Mouse (Mus musculus) adrenal gland, postnatal 10 days (tissue): ENCODE measurements around the gene Ms4a18. TPM values are rescaled to one million over a fixed set of nuclear protein-coding genes. Genes with fewer than 3 reads are reported as not detected.
"Not testable (repeated sequence)": the region's sequence is repeated elsewhere in the genome, so short reads cannot be mapped to it uniquely, and the experiment has no call there.

Source experiments
- DNase-seq: peaks from one replicate; pipeline ENCODE4 v3.0.0; 2021; ENCODE audit warnings: mixed read lengths
- long read RNA-seq, 2 experiments: library from polyadenylated mRNA; stranded (forward); transcript quantifications; one replicate each; pipeline ENCODE4 v2.0.0; 2021
- total RNA-seq, 2 experiments: library from RNA; stranded (reverse); gene quantifications; 2 replicates each; pipeline ENCODE4 v1.2.3; 2021

Ms4a18 gene
- not detected for total RNA-seq
- long read RNA-seq, experiment 1: 0 reads
- long read RNA-seq, experiment 2: 0 reads

- DNase-seq: no peak
Observed at GRCm38 (mm10) chr19:11017891-11018290, at the start of gene Ms4a18. Gene Ms4a18, minus strand, starts transcription at chr19:11018031.

DNA sequence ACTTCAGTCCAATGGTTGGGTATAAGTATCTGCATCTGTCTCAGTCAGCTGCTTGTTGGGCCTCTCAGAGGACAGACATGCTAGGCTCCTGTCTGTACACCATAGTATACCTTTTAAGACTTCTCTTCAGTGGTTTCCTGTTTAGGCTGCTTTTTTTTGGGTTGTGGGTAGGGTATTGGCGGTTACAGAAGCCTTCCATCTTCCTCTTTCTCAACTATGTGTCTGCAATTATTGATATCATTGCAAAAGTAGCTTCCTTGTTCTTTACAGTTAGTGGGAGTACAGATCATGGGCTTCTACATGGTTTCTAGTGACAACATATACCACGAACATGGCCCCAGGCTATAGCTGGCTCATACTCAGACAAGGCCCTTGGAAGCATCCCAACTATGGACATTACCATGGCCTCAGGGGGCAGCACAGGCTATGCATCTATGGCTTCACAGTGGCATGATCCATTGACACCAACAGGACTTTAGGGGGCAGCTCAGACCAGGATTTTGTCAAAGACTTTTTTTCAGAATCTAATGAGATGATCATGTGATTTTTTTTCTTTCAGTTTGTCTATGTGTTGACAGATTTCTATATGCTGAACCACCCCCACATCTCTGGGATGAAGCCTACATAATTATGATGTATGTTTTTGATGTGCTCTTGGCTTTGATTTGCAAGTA lies 47.5 kb upstream of the Ms4a18 start:
- no peak for DNase-seq

- DNase-seq: no peak
Observed at GRCm38 (mm10) chr19:11060900-11061299, 43.1 kb upstream of the Ms4a18 start.

- DNase-seq: no peak
Observed at GRCm38 (mm10) chr19:11059967-11060366, 42.1 kb upstream of the Ms4a18 start.

GRCm38 (mm10) chr19:11055700-11056099 lies 37.9 kb upstream of the Ms4a18 start:
- not testable (repeated sequence) for DNase-seq

- no peak for DNase-seq
Observed at GRCm38 (mm10) chr19:11053277-11053676, 35.4 kb upstream of the Ms4a18 start.

DNA sequence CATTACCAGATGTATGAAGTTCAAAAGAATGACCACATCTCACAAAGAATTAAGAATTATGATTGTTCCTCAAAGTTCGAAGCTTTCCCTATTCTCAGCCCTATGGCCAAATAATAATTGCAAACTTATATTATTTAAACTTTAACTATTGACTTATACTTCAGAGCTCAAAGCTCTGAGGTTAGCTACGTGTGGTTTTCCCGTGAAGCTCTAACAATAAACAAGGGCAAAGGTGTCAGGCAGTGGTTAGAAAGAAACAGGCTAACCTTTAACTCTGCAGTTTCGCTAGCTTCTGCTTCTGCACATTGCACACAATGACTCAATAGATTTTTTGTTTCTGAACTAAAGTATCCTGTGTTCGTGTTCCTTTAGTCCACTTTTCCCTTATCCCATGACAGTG lies 35.0 kb upstream of the Ms4a18 start:
- DNase-seq: no peak

DNA sequence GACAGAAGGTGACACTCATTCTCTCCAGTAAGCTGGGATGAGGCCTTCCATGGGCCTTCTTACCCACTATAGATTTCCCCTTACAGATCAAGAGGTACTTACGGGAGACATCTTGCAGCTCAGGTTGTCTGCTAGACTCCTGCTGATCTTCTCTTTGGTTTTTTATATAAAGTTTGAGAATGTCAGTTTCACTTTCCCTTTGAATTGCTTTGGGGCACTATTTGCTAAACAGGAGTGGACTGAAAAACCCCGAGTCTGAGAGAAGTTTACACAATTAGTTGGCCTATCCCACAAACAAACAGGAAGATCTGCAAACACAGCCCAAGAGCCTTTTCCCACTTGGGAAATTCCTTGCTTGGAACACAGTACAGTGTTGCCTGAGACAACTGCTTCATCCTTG lies 32.5 kb upstream of the Ms4a18 start:
- DNase-seq: no peak

DNA sequence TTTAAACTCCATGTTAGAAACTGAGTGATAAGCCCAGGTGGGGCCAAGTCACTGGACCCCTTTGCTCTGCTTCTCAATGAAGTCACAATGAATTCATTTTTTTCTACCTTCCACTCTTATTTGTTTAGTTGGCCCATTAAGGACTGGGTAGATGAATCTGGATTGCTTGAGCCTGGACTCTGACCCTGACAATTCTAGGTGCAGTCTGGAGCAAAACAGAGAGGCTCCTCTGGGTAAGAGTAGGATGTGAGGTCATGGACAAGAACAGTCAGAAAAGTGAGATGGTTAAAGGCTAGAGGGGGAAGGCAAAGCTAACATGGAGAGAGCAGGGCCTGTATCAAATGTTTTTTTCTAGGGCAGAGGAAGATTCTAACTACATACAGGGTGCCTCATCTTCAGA lies 31.6 kb upstream of the Ms4a18 start:
- no peak for DNase-seq

DNA sequence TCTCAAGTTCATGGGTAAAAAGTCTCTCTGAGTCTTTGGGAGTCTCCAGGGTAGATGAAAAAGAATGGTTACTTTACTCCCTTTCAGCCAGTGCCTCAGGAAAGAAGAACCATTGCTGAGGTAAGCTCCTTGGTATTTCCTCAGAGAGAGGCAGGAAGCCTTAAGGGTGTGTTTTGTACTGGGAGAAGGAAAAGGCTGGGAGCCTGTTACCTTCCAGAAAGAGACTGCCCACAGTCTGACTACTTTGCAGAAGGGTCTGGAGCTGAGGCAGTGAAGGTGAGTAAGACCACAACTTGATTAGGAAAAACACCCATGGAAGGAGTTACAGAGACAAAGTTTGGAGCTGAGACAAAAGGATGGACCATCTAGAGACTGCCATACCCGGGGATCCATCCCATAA lies 30.7 kb upstream of the Ms4a18 start:
- no peak for DNase-seq

GRCm38 (mm10) chr19:11048009-11048408 lies 30.2 kb upstream of the Ms4a18 start:
- DNase-seq: no peak

GRCm38 (mm10) chr19:11044996-11045711 lies 27.3 kb upstream of the Ms4a18 start:
- peak; percentile 73 for DNase-seq

DNA sequence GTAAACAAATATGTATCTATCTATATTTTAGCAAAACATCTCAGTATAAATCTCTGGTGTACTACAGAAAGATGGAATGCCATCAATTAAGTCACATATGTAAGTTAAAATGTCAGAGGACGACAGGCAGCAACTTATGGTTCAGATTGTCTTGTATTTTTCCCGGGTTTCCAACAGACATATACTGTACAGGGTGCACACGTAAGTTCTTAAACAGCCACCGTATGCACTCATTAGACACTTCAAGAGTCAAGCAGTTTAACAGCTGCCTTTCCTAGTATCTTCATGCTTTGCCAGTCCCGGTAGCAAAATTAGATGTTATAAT lies 26.8 kb upstream of the Ms4a18 start:
- DNase-seq: no peak

GRCm38 (mm10) chr19:11037570-11037969 lies 19.7 kb upstream of the Ms4a18 start:
- DNase-seq: no peak

DNA sequence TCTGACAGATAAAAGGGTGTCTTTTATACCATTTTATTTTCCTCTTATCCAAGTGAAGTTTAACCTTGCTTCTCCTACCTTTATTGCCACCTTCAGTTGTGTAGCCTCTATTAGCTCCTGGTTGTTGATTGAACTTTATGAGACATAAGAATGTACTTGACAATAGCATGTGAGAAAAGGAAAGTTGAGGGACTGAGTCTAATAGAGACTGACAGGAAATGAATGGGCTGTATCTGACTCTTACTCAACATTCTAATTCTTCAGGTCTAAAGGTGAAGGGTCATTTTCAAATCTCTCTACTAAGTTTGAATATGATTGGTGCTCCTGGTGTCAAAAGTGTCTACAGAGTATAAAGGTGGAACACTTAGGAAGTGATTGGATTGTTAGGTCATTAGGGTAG lies 4.6 kb upstream of the Ms4a18 start:
- no peak for DNase-seq

DNA sequence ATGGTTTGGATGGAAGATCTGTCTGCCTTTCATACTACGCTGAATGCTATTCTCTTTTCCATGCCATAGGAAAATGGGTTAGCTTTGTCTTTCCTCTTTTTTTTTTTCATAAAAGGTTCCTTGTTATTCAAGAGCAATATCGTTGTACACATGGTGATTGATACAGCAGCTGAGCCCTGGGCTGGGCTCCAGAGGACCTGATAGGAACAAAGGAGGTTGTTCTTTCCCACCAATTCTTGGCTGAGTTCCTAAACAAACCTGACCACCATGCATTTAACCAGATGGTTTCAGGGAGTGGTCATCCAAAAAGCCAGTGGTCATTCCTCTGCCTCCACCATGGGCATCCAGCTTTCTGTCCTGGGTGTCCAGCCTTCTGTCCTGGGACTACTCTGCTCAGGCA lies 580 bp downstream of the Ms4a18 start:
- no peak for DNase-seq

DNA sequence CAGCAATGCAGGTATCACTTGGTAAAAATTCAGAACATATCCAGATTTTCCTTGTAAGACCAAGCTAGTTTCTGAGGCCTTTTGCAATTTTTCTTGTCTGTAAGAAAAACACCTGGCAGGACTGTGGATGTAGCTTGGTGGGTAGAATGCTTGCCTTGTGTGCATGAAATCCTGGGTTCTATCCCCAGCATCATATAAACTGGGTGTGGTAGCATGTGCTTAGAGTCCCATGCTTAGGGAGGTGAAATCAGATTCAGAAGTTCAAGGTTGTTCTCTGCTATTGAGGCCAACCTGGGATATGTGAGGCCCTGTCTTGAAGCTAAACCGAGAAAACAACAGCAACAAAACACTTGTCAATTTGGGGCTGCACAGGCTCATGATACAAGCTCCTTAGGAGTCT lies 1.8 kb downstream of the Ms4a18 start:
- no peak for DNase-seq

DNA sequence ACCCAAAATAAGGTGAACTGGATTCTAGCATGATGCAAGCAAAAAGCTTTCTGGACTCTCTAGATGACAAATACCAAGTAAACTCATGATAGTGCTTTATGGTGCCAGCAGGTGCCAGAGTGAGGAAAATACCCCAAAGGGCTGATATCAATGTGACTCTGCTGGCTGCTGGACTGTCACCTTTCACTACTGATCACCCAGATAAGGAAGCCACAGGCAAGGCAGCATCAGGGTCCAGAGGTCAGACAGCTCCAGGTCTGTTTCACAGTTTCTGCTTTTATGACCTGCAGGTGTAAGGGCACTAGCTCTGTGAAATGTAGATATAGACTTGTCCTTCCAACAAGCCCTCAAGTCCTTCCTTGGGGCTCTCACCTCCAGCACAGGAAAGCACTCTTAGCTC lies 2.4 kb downstream of the Ms4a18 start:
- DNase-seq: no peak

DNA sequence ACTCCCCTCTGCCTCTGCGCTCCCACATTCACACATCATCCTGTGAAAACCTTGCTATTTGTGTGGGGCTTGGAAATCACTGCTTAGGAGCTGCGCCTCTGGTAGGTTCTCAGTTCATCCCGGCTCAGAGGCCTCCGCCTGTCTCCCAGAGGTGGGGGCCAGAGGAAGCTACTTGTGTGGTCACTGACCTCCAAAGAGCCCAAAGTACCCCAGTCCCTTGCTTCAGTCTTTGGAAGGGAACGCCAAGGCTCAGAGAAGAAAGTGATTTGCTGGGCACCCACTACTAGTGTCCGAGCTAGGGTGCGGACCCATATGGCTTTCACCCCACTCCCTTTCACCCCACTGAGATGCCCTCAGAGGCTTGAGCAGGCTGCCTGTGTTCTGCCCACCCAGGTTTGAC lies 24.7 kb downstream of the Ms4a18 start, which contains the start of gene Ms4a15:
Gene Ms4a15 (minus strand): TSS at position 101 of the 400 bp plus-strand sequence.
- no peak for DNase-seq

DNA sequence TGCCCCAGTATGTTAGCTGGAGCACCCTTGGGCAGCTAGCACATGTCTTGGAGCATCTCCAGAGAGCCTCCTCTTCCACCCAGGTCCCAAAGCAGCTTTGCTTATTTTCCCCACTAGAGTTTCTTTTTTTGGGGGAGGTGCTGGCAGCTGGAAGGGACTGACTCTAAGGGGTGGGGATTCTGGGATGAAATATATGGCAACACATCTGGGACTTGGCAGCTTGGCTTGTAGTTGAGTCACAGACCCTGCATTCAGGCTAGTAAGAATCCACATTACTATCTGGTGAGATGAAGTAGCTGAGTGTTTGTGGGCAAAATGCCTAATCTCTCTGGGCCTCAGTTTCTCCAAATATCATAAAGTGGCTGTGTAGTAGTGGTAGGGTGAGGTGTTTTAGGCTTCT lies 25.9 kb downstream of the Ms4a18 start:
- no peak for DNase-seq

DNA sequence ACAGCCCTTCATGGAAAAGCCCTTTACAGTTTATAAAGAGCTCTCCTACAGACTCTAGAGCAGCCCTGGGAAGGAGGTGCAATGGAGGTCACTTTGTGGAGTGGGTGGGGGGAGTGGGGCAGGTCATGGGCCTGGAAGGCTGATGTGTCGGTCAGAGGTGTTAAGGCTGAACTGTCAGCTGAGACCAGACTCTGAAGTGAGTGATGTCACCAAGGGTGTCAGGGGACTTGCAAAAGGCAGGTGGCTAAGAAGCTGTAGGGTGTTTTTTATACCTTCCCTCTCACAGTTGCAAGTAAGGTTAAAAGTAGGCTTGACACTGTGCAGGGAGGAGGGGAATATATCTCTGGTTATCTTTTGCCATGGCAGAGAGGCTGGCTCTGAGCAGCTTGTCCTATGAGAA lies 27.1 kb downstream of the Ms4a18 start:
- no peak for DNase-seq

DNA sequence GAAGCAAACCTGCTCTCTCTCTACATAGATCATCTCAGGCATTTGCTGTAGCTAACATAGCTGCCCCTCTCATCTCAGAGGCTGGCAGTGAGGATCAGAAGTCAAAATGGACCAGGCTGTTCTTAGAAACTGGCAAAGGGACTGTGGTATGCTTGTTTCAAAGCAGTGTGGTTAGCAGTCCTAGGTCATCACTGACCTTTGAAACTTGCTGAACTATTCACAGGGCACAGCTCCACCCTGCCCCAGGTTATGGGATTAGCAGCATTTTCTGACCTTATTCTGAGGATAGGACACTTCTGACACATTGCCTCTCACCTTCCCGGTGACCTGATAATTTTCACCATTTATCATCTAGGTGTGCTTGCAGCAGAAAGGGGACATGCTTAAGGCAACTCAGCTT lies 29.3 kb downstream of the Ms4a18 start:
- no peak for DNase-seq

DNA sequence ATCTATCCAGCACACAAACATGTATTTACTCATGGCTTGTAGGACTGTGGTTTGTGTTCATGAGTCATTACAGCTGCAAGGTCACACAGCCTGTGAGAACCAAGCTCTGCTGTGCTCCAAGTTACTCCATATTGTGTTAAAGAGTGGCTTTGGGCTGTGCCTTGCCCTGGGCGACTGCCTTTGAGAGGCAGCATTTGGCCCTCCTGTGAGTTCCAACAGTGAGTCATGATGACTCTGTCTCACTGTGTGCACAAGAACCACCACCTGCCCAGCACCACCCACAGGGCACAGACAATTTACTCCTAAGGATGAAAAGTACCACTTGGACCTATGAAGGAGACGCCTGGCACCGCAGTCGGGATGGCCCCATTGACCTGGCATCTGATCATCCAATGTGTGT lies 31.9 kb downstream of the Ms4a18 start:
- DNase-seq: no peak

DNA sequence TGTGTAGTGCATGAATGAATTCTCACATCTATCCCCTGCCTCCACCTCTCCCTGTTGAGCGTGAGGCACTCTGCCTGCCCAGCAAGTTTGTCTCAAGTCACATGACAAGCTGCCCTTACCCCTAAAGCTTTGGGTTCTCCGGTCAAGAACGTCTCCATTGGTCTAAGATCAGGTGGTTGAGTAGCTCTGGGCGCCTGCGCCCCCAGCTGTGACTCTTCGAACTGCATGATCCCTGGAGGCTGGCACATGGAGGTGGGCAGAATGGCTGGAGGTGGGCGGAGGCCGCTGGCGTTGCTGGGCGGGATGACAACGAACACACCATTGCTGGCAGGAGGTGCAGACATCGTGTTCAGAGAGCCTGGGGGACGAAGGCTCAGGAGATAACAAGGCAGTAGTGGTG lies 33.3 kb downstream of the Ms4a18 start:
- no peak for DNase-seq
